Mouse (Mus musculus) hindbrain, embryonic 14.5 days (tissue): ENCODE measurements around the gene Hpn. TPM values are rescaled to one million over a fixed set of nuclear protein-coding genes. Genes with fewer than 3 reads are reported as not detected.

ENCODE experiments used
- ATAC-seq: fragments of 200-750 bp; cut with Nextera tagmentation; 2 replicates; pipeline ENCODE4 v1.8.0; 2017; ENCODE audit warnings: moderate number of reproducible peaks, mild to moderate bottlenecking, moderate TSS enrichment, moderate library complexity; ENCODE audit not compliant: low FRiP score
- DNase-seq: peaks from one replicate; pipeline ENCODE4 v3.0.0-alpha.2; 2015; ENCODE audit warnings: low spot score
- H3K27ac ChIP-seq: fragments of 300-500 bp; sonication (generic); 2 replicates; pipeline ENCODE4 v1.5.1; 2014; ENCODE audit warnings: mild to moderate bottlenecking, moderate library complexity
- H3K27me3 ChIP-seq: fragments of 300-500 bp; sonication (generic); 2 replicates; pipeline ENCODE4 v1.6.1; 2014; ENCODE audit warnings: mild to moderate bottlenecking, low read length, mixed read lengths; ENCODE audit not compliant: control insufficient read depth, insufficient read depth
- H3K36me3 ChIP-seq: fragments of 300-500 bp; sonication (generic); replicated peaks from 2 replicates; pipeline ENCODE4 v1.6.1; 2014; ENCODE audit not compliant: control insufficient read depth, insufficient read depth
- H3K4me1 ChIP-seq: fragments of 300-500 bp; sonication (generic); replicated peaks from 2 replicates; pipeline ENCODE4 v1.6.1; 2014; ENCODE audit warnings: antibody characterized with exemption, low read length, mixed read lengths; ENCODE audit not compliant: control insufficient read depth, insufficient read depth
- H3K4me2 ChIP-seq: fragments of 300-500 bp; sonication (generic); replicated peaks from 2 replicates; pipeline ENCODE4 v1.6.1; 2014; ENCODE audit warnings: mild to moderate bottlenecking, moderate library complexity
- H3K4me3 ChIP-seq: fragments of 300-500 bp; sonication (generic); replicated peaks from 2 replicates; pipeline ENCODE4 v1.5.1; 2014; ENCODE audit warnings: mild to moderate bottlenecking, low read length
- H3K9ac ChIP-seq: fragments of 300-500 bp; sonication (generic); 2 replicates; pipeline ENCODE4 v1.6.1; 2014
- H3K9me3 ChIP-seq: fragments of 300-500 bp; sonication (generic); 2 replicates; pipeline ENCODE4 v1.6.1; 2016; ENCODE audit warnings: low read length; ENCODE audit not compliant: control insufficient read depth
- WGBS: fragments of 180-500 bp; shearing (Covaris S2); extraction: QIAGEN DNeasy Blood & Tissue Kit; methylation state at CpG from one replicate; pipeline ENCODE4 v1.1.7; 2014; 5-methylcytosine and 5-hydroxymethylcytosine counted together
- polyA plus RNA-seq: library from polyadenylated mRNA; unstranded; fragments of >200 nt; fragmentation: Nextera tagmentation; extraction: Ambion mirVana; gene quantifications from 2 replicates; pipeline ENCODE4 v1.2.1, GENCODE M21; 2014

Hpn gene
- polyA plus RNA-seq, 1 experiment from 2014 or later = 0.67 TPM

- Histone ChIP-seq H3K4me3 (peak within 1 kb of the TSS; percentile 40), H3K9me3 (no peaks in the 10 kb centered on the region), H3K27ac (peak within 1 kb of the TSS; percentile 54; the same call in 1 of the 2 replicates), H3K36me3 (no peaks in the 10 kb centered on the region), H3K9ac (peak within 1 kb of the TSS; percentile 62), H3K4me1 (peaks cover 38% of the 10 kb centered on the region), H3K4me2 (peak within 1 kb of the TSS; percentile 56), H3K27me3 (peaks cover 37% of the 10 kb centered on the region)
- 0 out of 2 replicates have a peak, but pooled peaks have one; percentile 21 for ATAC-seq
- no peak for DNase-seq
- 1% methylated on average over 27 of the region's 28 CpGs for WGBS
Measured at GRCm38 (mm10) chr7:31051321-31052021, 63.6 kb downstream of the Hpn start, which contains the start of gene Fxyd7. Gene Fxyd7, minus strand, starts transcription at chr7:31051467.

DNA sequence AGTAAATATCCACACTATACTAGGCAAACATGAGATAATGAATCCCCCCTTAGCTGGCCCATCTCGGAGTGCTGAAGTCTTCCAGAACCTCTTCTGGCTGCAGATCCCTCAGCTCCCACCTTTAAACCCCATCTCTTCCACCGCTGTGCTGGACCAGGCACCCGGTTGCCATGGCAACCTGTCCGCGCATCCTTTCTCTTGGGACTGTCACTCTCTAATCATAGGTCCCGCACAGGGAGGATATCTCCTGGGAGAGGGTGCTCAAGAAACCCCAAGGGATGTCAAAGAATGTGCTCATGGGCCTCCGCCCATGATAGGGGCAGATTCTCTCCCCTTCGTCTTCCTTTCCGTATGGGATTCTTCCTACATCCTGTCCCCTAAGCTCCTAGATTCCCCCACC is 64.2 kb downstream of the Hpn start:
- Histone ChIP-seq H3K27ac (no peak overlapping the region), H3K4me2 (peak overlapping the region; percentile 56), H3K9ac (peak overlapping the region; percentile 62), H3K4me1 (peaks cover 38% of the 10 kb centered on the region), H3K9me3 (no peaks in the 10 kb centered on the region), H3K36me3 (no peaks in the 10 kb centered on the region), H3K4me3 (peak overlapping the region; percentile 40), H3K27me3 (peaks cover 37% of the 10 kb centered on the region)
- ATAC-seq (no peak), DNase-seq (peak; percentile 61)
- 2% methylated on average over 9 of the region's 9 CpGs for WGBS

DNA sequence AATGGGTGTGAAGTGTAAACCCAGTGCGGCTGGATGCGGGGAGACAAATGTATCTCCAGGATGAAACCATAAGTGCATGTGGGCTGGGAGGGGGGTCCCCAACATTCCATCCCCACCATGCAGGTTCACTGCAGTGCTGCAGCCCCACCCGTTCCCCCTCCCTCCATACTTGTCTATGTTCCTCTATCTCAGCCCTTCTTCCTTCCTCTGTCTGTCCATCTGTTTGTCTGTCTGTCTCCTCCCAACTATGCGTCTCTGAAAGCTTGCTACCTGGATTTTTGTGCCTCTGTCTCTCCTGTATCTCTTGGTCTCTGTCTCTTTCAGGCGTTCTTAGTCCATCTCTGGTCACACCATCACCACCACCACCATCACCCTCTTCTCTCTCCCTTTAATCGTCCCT is 64.6 kb downstream of the Hpn start:
- Histone ChIP-seq H3K36me3 (no peaks in the 10 kb centered on the region), H3K9ac (peak overlapping the region; percentile 62), H3K9me3 (no peaks in the 10 kb centered on the region), H3K27ac (peak overlapping the region; percentile 54; the same call in 1 of the 2 replicates), H3K27me3 (peaks cover 39% of the 10 kb centered on the region), H3K4me3 (peak overlapping the region; percentile 40), H3K4me1 (peaks cover 38% of the 10 kb centered on the region), H3K4me2 (peak overlapping the region; percentile 56)
- ATAC-seq = no peak
- no peak for DNase-seq
- 4% methylated on average over 6 of the region's 6 CpGs for WGBS

- Histone ChIP-seq H3K4me3 (peak overlapping the region; percentile 40), H3K4me2 (peak overlapping the region; percentile 56), H3K27ac (peak overlapping the region; percentile 54), H3K9ac (peak overlapping the region; percentile 62), H3K27me3 (peaks cover 45% of the 10 kb centered on the region), H3K36me3 (no peaks in the 10 kb centered on the region), H3K4me1 (peaks cover 38% of the 10 kb centered on the region), H3K9me3 (no peaks in the 10 kb centered on the region)
- DNase-seq (no peak), ATAC-seq (peak; percentile 61)
- WGBS = 2% methylated on average over 12 of the region's 15 CpGs
Measured at GRCm38 (mm10) chr7:31049846-31050281, 65.2 kb downstream of the Hpn start.

DNA sequence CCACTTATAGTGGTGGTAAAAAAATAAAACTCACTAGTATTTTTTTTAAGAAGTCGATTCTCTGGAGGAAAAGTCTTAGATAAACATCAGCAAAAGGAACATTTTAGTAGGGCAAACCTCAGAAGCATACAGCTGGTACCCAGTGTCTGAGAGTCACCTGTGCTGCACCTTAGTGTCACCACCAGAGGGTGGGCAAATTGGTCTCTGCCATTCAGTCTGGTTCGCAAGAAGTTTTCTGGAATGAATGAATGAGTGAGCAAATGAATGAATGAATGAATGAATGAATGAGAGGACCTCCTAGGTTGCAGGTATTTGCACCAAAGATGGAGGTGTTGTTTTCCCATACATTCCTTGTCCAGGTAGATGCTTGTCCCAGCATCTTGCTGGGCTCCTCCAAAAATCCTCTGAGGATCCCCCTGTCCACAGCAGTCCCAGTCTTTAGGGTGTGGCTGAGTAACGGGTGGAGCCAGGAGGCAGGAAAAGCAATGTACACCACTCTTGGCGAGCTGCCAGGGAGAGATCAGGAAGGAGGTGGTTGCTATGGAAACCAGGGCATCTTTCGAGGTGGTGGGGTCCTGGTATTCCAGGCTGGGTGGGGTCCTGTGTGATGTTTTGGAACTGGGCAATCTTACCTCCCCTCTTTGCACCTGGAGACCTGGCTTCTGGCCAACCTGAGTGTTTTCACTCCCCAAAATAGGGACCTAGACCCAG is 65.8 kb downstream of the Hpn start:
- peak overlapping the region; percentile 54 for H3K27ac ChIP-seq
- peak overlapping the region; percentile 40 for H3K4me3 ChIP-seq
- H3K4me2 ChIP-seq = peak overlapping the region; percentile 56
- DNase-seq (peak; percentile 76), ATAC-seq (peak; percentile 7; the same call in 1 of the 2 replicates)
- no peaks in the 10 kb centered on the region for H3K9me3 ChIP-seq
- peak overlapping the region; percentile 62 for H3K9ac ChIP-seq
- H3K4me1 ChIP-seq = peaks cover 38% of the 10 kb centered on the region
- no peaks in the 10 kb centered on the region for H3K36me3 ChIP-seq
- H3K27me3 ChIP-seq = peaks cover 45% of the 10 kb centered on the region
- 20% methylated on average over 5 of the region's 5 CpGs for WGBS

Other genes with a start within 250 kb of the Hpn start
- 0.17 TPM in 1 of 2 replicates, not detected in the other for gene Cd22, start 234.9 kb downstream of the Hpn start, polyA plus RNA-seq
- gene Mag, start 200.4 kb downstream of the Hpn start, polyA plus RNA-seq = 3.4 and 4.3 TPM in 2 replicates
- not detected in 2 replicates for gene Hamp2, start 190.6 kb downstream of the Hpn start, polyA plus RNA-seq
- gene Hamp, start 171.3 kb downstream of the Hpn start, polyA plus RNA-seq = not detected in 2 replicates
- 24.9 and 26.5 TPM in 2 replicates for gene Usf2, start 158.5 kb downstream of the Hpn start, polyA plus RNA-seq
- 19.6 and 21.7 TPM in 2 replicates for gene Lsr, start 141.8 kb downstream of the Hpn start, polyA plus RNA-seq
- 0.22 and 1.0 TPM in 2 replicates for gene Fam187b, start 141.5 kb downstream of the Hpn start, polyA plus RNA-seq
- gene Fxyd5, start 72.8 kb downstream of the Hpn start, polyA plus RNA-seq = 13.6 and 14.8 TPM in 2 replicates
- gene Fxyd7, start 63.8 kb downstream of the Hpn start, polyA plus RNA-seq = 236 and 249 TPM in 2 replicates
- 34.1 and 59.0 TPM in 2 replicates for gene Fxyd1, start 58.1 kb downstream of the Hpn start, polyA plus RNA-seq
- 0.28 and 0.60 TPM in 2 replicates for gene Lgi4, start 55.9 kb downstream of the Hpn start, polyA plus RNA-seq
- gene Fxyd3, start 38.6 kb downstream of the Hpn start, polyA plus RNA-seq = 0.66 TPM in 1 of 2 replicates, not detected in the other
- gene Scn1b, start 11.7 kb upstream of the Hpn start, polyA plus RNA-seq = 13.0 and 18.3 TPM in 2 replicates
- 191 and 198 TPM in 2 replicates for gene Gramd1a, start 40.6 kb upstream of the Hpn start, polyA plus RNA-seq
- not detected in 2 replicates for gene Scgb2b2, start 175.2 kb upstream of the Hpn start, polyA plus RNA-seq
- not detected in 2 replicates for gene Scgb1b2, start 176.5 kb upstream of the Hpn start, polyA plus RNA-seq
- not detected in 2 replicates for gene Scgb2b3, start 246.8 kb upstream of the Hpn start, polyA plus RNA-seq